Mouse (Mus musculus) limb, embryonic 15.5 days (tissue): Measurements from ENCODE around the gene Socs7. TPM values are rescaled to one million over a fixed set of nuclear protein-coding genes. Genes with fewer than 3 reads are reported as not detected.

Source experiments
- ATAC-seq: fragments of 200-750 bp; cut with Nextera tagmentation; 2 replicates; pipeline ENCODE4 v1.8.0; 2017; ENCODE audit warnings: low read depth, moderate TSS enrichment; ENCODE audit not compliant: insufficient number of reproducible peaks, low FRiP score, low TSS enrichment
- H3K27ac ChIP-seq: fragments of 300-500 bp; sonication (generic); 2 replicates; pipeline ENCODE4 v1.5.1; 2015; ENCODE audit warnings: moderate library complexity, mild to moderate bottlenecking, inconsistent platforms
- H3K27me3 ChIP-seq: fragments of 300-500 bp; sonication (generic); 2 replicates; pipeline ENCODE4 v1.6.1; 2015; ENCODE audit warnings: inconsistent platforms
- H3K36me3 ChIP-seq: fragments of 300-500 bp; sonication (generic); 2 replicates; pipeline ENCODE4 v1.6.1; 2015; ENCODE audit warnings: inconsistent platforms
- H3K4me1 ChIP-seq: fragments of 300-500 bp; sonication (generic); 2 replicates; pipeline ENCODE4 v1.6.1; 2015; ENCODE audit warnings: inconsistent platforms
- H3K4me2 ChIP-seq: fragments of 300-500 bp; sonication (generic); 2 replicates; pipeline ENCODE4 v1.6.1; 2015; ENCODE audit warnings: mild to moderate bottlenecking, inconsistent platforms
- H3K4me3 ChIP-seq: fragments of 300-500 bp; sonication (generic); 2 replicates; pipeline ENCODE4 v1.5.1; 2015; ENCODE audit warnings: mild to moderate bottlenecking, inconsistent platforms
- H3K9ac ChIP-seq: fragments of 300-500 bp; sonication (generic); 2 replicates; pipeline ENCODE4 v1.6.1; 2015; ENCODE audit warnings: inconsistent platforms
- H3K9me3 ChIP-seq: fragments of 300-500 bp; sonication (generic); 2 replicates; pipeline ENCODE4 v1.6.1; 2016; ENCODE audit warnings: inconsistent platforms
- WGBS: fragments of 180-500 bp; shearing (Covaris S2); methylation state at CpG from one replicate; pipeline ENCODE4 v1.1.7; 2015; 5-methylcytosine and 5-hydroxymethylcytosine counted together
- polyA plus RNA-seq: library from polyadenylated mRNA; unstranded; fragments of >200 nt; fragmentation: Nextera tagmentation; extraction: Ambion mirVana; gene quantifications from 2 replicates; pipeline ENCODE4 v1.2.1, GENCODE M21; 2015

Gene Socs7
- polyA plus RNA-seq, 1 experiment from 2014 or later, result 4.4 TPM

DNA sequence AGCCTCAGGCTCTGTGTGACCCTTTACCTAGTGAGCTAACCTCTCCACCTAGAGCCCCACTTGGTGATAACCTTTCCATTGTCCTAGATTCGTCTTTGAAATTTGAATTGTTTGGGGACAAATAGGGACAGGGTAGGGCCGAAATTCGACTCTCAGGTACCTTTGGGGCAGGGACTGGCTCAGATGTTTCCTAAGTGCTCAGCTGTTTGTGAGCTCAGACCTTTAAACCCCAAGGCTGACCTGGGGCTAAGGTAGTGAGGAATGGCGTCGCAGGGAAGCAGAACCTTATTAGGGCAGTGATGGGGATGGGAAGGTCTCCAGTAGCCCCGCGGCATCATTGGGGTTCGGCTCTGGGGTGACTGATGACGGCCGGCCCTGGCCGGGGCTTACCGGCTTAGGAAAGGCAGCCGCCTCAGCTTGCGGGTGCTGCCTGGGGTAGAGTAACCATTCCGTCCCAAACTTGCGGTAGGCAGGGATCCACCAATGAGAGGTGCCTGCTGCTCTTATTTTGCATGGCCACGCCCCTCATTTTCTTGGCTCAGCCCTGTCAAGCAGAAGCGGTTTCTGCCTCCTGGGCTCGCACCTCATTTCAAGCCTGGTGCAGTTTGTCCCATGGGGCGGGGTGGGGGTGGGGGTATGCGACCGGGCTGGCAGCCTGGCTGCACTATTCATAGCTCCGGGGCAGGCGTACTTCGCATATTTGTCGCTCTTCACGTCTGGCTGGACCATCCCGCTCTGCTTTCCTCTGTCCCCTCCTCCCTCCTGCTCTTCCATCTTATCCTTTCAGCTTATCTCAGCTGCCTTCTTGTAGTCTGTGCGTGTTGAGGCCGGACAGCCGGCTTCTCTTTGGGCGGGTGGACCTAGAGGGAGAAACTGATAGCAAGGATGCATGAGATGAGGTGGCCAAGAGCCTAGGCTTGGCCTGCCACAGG, 65.7 kb downstream of the Socs7 start:
- ATAC-seq, result peak; percentile 77
- peak overlapping the region; percentile 54 for H3K27ac ChIP-seq
- H3K4me3 ChIP-seq, result peak overlapping the region; percentile 33
- no peaks in the 10 kb centered on the region for H3K9me3 ChIP-seq
- H3K36me3 ChIP-seq, result no peaks in the 10 kb centered on the region
- WGBS, result 1% methylated on average over 32 of the region's 32 CpGs
- H3K27me3 ChIP-seq, result no peaks in the 10 kb centered on the region
- peaks cover 41% of the 10 kb centered on the region for H3K4me1 ChIP-seq
- 0 out of 2 replicates have a peak overlapping the region, but pooled peaks have one; percentile 31 for H3K9ac ChIP-seq
- peak overlapping the region; percentile 74 for H3K4me2 ChIP-seq

DNA sequence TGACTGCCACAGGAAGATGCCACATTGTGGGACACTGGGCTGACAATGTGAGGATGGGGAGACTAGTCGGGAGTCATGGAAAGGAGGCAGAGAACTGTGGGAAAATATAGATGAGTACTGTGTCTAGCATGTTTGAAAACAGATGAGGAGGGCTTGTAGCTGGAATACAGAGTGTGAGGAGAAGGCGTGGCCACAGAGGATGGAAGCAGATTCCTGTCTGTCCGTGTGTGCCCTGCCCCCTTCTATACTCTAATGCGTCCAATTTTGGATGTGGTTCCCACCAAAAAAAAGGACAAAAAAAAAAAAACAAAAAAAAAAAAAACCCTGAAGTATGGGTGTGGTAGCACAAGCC, 66.4 kb downstream of the Socs7 start:
- H3K27me3 ChIP-seq, result no peaks in the 10 kb centered on the region
- H3K4me3 ChIP-seq, result peak overlapping the region; percentile 33
- no peaks in the 10 kb centered on the region for H3K36me3 ChIP-seq
- no peak for ATAC-seq
- peaks cover 39% of the 10 kb centered on the region for H3K4me1 ChIP-seq
- H3K27ac ChIP-seq, result peak overlapping the region; percentile 23; the same call in 1 of the 2 replicates
- 33% methylated on average over 4 of the region's 4 CpGs for WGBS
- no peaks in the 10 kb centered on the region for H3K9me3 ChIP-seq
- H3K4me2 ChIP-seq, result peak overlapping the region; percentile 74
- no peak overlapping the region for H3K9ac ChIP-seq

DNA sequence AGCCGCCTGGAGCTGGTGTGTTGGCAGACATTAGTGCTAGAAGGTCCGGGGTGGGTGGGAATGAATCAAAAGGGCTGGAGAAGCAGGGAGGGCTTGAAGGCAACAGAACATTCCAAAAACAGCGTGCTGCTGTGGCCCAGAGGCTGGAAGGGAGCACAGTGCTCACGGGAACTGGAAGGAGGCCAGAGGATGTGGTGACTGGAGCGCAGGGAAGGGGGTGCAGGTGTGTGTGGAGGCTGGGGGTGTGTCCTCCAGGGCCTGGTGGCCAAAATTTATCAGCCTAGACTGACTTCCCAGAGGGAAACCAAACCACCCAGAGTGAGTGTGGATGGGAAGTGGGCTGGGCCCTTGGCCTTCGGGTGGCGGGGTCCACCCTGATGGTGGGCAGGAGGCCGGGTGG, 67.3 kb downstream of the Socs7 start:
- peaks cover 34% of the 10 kb centered on the region for H3K4me1 ChIP-seq
- no peaks in the 10 kb centered on the region for H3K9me3 ChIP-seq
- no peaks in the 10 kb centered on the region for H3K36me3 ChIP-seq
- ATAC-seq, result no peak
- peak overlapping the region; percentile 22; the same call in 1 of the 2 replicates for H3K27ac ChIP-seq
- H3K4me2 ChIP-seq, result no peak overlapping the region
- H3K27me3 ChIP-seq, result no peaks in the 10 kb centered on the region
- H3K9ac ChIP-seq, result no peak overlapping the region
- H3K4me3 ChIP-seq, result no peak overlapping the region
- 47% methylated on average over 8 of the region's 8 CpGs for WGBS

DNA sequence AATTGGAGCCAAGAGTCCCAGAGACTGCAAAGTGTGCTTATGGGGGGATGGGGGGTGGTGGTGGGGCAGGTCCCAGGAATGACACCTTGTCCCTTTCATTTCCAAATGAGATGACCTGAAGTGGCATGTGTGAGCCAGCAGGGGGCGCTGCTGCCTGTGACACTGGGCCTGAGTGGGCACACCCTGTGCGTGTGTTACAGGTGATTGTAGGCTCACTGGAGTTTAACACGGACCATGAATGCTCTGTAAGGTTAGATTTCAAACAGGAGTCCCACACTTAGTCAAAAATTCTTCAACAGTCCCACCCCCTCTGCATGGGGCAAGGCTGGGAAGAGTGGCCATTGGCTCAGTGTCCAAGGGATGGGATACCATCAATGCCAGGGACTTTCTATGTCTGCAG, 69.7 kb downstream of the Socs7 start:
- 7% methylated on average over 3 of the region's 3 CpGs for WGBS
- peaks cover 54% of the 10 kb centered on the region for H3K4me1 ChIP-seq
- ATAC-seq, result no peak

DNA sequence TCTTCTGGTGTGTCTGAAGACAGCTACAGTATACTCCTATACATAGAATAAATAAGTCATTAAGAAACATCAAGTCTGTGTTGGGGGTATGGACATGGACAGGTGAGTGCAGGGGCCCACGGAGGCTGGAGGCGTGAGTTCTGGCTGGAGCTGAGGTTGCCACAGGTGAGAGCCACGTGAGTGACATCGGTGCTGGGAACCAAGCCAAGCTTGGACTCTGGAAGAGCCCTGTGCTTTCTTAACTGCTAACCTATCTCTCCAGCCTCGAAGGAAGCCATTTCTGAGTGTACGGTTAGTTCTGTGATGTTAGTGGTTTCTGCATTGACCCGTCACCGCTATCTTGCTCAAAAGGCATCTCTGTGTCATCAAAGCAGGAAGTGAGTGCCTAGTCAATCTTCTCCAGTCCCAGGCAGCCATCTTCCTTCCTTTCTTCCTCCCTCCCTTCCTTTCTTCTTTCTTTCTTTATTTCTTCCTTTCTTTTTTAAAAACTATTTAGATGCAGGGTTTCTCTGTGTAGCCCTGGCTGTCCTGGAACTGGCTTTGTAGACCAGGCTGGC, 70.7 kb downstream of the Socs7 start:
- ATAC-seq, result no peak
- H3K4me1 ChIP-seq, result peaks cover 55% of the 10 kb centered on the region
- H3K27me3 ChIP-seq, result no peaks in the 10 kb centered on the region
- H3K9ac ChIP-seq, result no peak overlapping the region
- no peak overlapping the region for H3K27ac ChIP-seq
- no peaks in the 10 kb centered on the region for H3K9me3 ChIP-seq
- no peak overlapping the region for H3K4me2 ChIP-seq
- 76% methylated on average over 8 of the region's 8 CpGs for WGBS
- H3K4me3 ChIP-seq, result no peak overlapping the region
- no peaks in the 10 kb centered on the region for H3K36me3 ChIP-seq

More for the DNA sequence above, 69.7 kb downstream of the Socs7 start:
- Histone ChIP-seq H3K27ac (no peak overlapping the region), H3K27me3 (no peaks in the 10 kb centered on the region), H3K9me3 (no peaks in the 10 kb centered on the region), H3K9ac (no peak overlapping the region), H3K36me3 (no peaks in the 10 kb centered on the region), H3K4me3 (no peak overlapping the region), H3K4me2 (no peak overlapping the region)

DNA sequence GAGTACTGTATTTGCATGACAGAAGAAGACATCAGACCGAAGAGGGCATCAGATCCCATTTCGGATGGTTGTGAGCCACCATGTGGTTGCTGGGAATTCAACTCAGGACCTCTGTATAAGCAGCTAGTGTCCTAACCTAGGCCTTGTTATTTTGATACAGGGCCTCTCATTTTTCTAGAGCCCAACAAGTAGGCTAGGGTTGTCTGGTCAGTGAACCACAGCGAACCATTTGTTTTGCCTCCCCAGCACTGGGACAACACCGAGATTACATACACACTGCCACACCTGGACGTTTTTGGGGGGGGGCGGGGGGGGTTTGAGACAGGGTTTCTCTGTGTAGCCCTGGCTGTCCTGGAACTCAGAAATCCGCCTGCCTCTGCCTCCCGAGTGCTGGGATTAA, 71.8 kb downstream of the Socs7 start:
- H3K9me3 ChIP-seq, result no peaks in the 10 kb centered on the region
- no peak overlapping the region for H3K9ac ChIP-seq
- ATAC-seq, result no peak
- H3K27ac ChIP-seq, result no peak overlapping the region
- peaks cover 57% of the 10 kb centered on the region for H3K4me1 ChIP-seq
- H3K27me3 ChIP-seq, result no peaks in the 10 kb centered on the region
- no peak overlapping the region for H3K4me3 ChIP-seq
- no peak overlapping the region for H3K4me2 ChIP-seq
- WGBS, result 83% methylated on average over 8 of the region's 8 CpGs
- H3K36me3 ChIP-seq, result no peaks in the 10 kb centered on the region

DNA sequence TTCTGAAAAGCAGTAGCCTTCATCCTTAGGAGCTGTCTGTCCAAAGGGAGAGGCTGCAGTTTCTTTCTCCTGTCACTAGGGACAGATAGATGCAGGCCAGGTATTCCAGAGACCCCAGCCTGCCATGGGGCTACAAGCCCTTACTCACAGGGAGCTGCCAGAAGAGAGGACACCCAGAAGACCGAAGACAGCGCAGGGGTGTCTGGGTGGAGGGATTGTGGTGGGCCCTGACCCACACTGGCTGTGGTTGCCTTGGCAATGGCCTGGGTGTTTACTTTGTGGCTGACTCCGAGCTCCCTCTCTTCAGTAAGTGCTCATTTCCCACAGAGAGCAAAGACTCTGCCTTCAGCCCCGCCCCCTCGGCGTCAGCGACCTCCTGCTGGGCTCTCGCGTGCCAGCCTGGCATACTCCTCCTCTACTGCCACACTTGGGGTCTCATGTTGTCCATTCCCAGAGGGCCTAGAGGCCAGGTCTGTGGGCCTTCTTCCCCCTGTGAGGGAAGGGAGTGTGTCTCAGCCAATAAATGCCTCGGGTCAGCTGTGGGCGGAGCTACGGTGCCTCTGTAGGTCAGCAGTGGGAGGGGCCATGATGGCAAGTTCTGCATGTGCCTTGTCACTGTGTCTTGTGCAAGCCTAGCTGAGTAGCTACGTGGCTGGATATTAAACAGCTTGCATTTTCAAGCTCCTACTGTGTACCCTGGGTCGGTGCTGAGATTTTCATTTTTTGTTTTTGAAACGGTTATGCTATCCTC, 72.5 kb downstream of the Socs7 start:
- Histone ChIP-seq H3K4me3 (peak overlapping the region; percentile 27), H3K9ac (no peak overlapping the region), H3K27ac (peak overlapping the region; percentile 86), H3K4me1 (peaks cover 57% of the 10 kb centered on the region), H3K4me2 (peak overlapping the region; percentile 41), H3K36me3 (no peaks in the 10 kb centered on the region), H3K9me3 (no peaks in the 10 kb centered on the region), H3K27me3 (no peaks in the 10 kb centered on the region)
- WGBS, result 8% methylated on average over 15 of the region's 15 CpGs
- ATAC-seq, result peak; percentile 49

DNA sequence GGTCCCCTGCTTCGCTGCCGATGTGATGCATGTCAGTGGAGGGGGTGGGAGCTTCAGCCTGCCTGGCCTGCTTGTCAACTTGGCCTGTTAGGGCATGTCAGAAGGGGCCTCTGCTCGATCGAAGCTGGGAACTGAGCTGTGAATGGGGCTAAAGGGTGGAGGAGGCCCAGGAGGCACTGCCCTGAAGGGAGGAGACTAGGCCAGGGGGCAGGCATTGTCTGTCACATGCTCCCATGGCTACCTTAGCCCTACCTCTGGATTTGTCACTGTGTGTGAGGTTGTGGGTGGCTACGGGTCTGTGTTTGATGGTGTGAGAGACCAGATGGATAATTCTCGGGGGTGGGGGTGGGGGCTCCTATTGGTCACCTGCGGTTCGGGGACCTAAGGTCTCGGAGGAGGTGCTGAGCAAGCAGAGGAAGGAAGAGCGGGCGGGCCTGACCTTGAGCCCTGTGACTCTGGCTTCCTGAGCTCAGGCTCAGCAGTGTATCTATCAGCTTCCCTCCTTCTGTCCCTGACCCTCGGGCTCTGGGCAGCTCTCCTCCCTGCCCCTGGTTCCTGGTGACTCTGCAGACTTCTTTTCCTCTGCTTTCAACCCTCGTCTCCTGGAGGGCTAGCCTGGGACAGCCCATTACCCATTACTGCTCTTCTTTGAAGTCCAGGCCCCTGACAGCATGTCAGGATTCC, 73.6 kb downstream of the Socs7 start:
- H3K36me3 ChIP-seq, result no peaks in the 10 kb centered on the region
- H3K27me3 ChIP-seq, result no peaks in the 10 kb centered on the region
- no peaks in the 10 kb centered on the region for H3K9me3 ChIP-seq
- peaks cover 67% of the 10 kb centered on the region for H3K4me1 ChIP-seq
- no peak overlapping the region for H3K9ac ChIP-seq
- H3K27ac ChIP-seq, result peak overlapping the region; percentile 86
- 0 out of 2 replicates have a peak overlapping the region, but pooled peaks have one; percentile 17 for H3K4me2 ChIP-seq
- no peak overlapping the region for H3K4me3 ChIP-seq
- 46% methylated on average over 13 of the region's 13 CpGs for WGBS
- 0 out of 2 replicates have a peak, but pooled peaks have one; percentile 4 for ATAC-seq

DNA sequence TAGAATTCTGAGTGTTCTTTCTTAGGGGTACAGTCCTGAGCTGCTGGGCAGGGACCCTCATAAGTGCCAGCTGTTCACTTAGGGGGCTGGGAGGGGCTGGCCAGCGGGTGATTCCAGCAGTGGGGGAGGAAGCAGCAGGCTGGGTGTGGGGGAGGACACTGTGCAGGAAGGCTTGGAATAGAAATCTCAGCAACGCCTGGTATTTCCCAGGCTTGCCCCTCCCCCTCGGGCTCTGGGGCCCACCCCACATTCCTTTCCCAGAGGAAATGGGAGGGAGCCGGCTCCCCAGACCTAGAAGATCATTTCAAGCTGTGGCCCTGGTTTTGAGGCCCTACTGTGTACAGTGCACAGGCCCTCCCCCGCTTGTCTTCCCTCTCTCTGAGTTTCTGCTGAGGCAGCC, 75.4 kb downstream of the Socs7 start:
- WGBS, result 8% methylated on average over 5 of the region's 5 CpGs
- H3K4me2 ChIP-seq, result peak overlapping the region; percentile 22; the same call in 1 of the 2 replicates

DNA sequence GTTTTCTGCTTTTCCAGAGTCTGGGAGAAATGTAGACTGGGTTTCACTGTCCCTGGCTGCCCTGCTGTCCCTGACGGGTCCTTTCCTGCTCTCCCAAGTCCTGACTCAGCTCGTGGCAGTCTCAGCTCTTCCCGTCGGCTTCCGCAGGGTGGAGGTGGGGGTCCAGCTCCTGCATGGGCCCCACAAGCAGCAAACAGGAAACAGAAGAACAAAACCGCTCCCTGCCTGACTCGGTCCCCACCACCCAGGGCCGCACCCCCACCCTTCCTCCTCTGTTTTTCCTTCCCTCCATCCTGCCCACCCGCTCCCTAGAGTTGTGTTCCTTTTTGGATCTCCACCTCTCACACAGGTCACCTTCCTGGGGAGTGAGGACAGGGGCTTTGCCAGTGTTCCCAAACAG, 76.5 kb downstream of the Socs7 start:
- no peak overlapping the region for H3K4me3 ChIP-seq
- WGBS, result 46% methylated on average over 9 of the region's 9 CpGs
- peaks cover 6% of the 10 kb centered on the region; the same call in 1 of the 2 replicates for H3K36me3 ChIP-seq
- H3K9ac ChIP-seq, result no peak overlapping the region
- H3K9me3 ChIP-seq, result no peaks in the 10 kb centered on the region
- no peaks in the 10 kb centered on the region for H3K27me3 ChIP-seq
- H3K27ac ChIP-seq, result peak overlapping the region; percentile 84
- H3K4me2 ChIP-seq, result no peak overlapping the region
- H3K4me1 ChIP-seq, result peaks cover 81% of the 10 kb centered on the region
- no peak for ATAC-seq

More for the DNA sequence above, 75.4 kb downstream of the Socs7 start:
- Histone ChIP-seq H3K36me3 (no peaks in the 10 kb centered on the region), H3K4me3 (no peak overlapping the region), H3K27ac (peak overlapping the region; percentile 84), H3K27me3 (no peaks in the 10 kb centered on the region), H3K9me3 (no peaks in the 10 kb centered on the region), H3K9ac (no peak overlapping the region), H3K4me1 (peaks cover 77% of the 10 kb centered on the region)
- ATAC-seq, result peak; percentile 40; the same call in 1 of the 2 replicates

DNA sequence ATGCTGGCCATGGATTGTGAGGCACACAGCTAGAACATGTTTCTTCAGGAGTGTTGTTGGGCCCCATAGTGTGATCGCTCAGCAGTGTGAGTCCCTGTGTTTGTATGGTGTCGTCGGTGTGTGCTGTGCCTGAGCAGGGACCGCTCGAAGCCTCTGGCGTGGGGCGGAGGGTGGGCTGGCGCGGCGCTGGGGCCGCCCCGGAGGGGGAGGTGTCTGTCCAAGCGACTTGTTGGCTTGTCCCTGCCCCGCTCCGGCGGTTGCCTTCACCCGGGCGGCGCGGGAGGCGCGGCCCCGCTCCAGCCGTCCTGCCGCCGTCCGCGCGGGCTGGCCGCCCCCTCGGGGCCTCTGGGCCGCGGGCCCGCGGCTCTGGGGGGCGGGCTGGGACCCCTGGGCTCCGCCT, 77.6 kb downstream of the Socs7 start:
- Histone ChIP-seq H3K9ac (peak overlapping the region; percentile 76), H3K4me3 (peak overlapping the region; percentile 68), H3K9me3 (no peaks in the 10 kb centered on the region), H3K4me2 (peak overlapping the region; percentile 86), H3K27me3 (no peaks in the 10 kb centered on the region), H3K27ac (peak overlapping the region; percentile 79), H3K36me3 (peaks cover 17% of the 10 kb centered on the region), H3K4me1 (peaks cover 75% of the 10 kb centered on the region)
- ATAC-seq, result no peak
- 2% methylated on average over 36 of the region's 37 CpGs for WGBS
